Mouse (Mus musculus): Measurements from ENCODE around the gene Pon3. TPM values are rescaled to one million over a fixed set of nuclear protein-coding genes. Genes with fewer than 3 reads are reported as not detected.
A peak's percentile ranks its signal among the peaks of the same experiment; 100 is the strongest.

Pon3 gene
- polyA plus RNA-seq, 2 experiments: 7.2 to 7.3 TPM

GRCm38 (mm10) chr6:5297321-5298091 lies 41.4 kb upstream of the Pon3 start:
- Histone ChIP-seq H3K9me3 (ENCODE audit: control insufficient read depth, low read length) (no peaks in the 10 kb centered on the region), H3K27me3 (ENCODE audit: control insufficient read depth, insufficient read depth, low read length) (no peaks in the 10 kb centered on the region), H3K4me1 (ENCODE audit: control insufficient read depth, insufficient read depth, low read length) (no peaks in the 10 kb centered on the region), H3K27ac (replicated peaks; ENCODE audit: low read depth, low read length) (peak overlapping the region; percentile 21), H3K9ac (ENCODE audit: low read depth, low read length, severe bottlenecking) (peak overlapping the region; percentile 75), H3K36me3 (ENCODE audit: control insufficient read depth, insufficient read depth, low read length) (no peaks in the 10 kb centered on the region), H3K4me2 (replicated peaks; ENCODE audit: low read depth, low read length, severe bottlenecking) (peak overlapping the region; percentile 58), H3K4me3 (replicated peaks; ENCODE audit: low read length) (peak overlapping the region; percentile 66)
- WGBS: 2% methylated on average over 24 of the region's 25 CpGs
- ATAC-seq (ENCODE audit: low FRiP score, low read depth) (peak; percentile 42; the same call in 1 of the 2 replicates), DNase-seq (ENCODE audit: low spot score) (peak; percentile 71)
- no peak for TF ChIP-seq POLR2A (IDR thresholded peaks at IDR 0.05; ENCODE audit: borderline replicate concordance, extremely low read depth, insufficient read depth, insufficient read length)

- ATAC-seq (ENCODE audit: low FRiP score, low read depth) (no peak), DNase-seq (ENCODE audit: low spot score) (no peak)
- 90% methylated on average over 7 of the region's 7 CpGs for WGBS
- no peak overlapping the region for H3K4me3 ChIP-seq (replicated peaks; ENCODE audit: low read length)
- no peak overlapping the region for H3K27ac ChIP-seq (replicated peaks; ENCODE audit: low read depth, low read length)
- H3K9ac ChIP-seq (ENCODE audit: low read depth, low read length, severe bottlenecking): no peak overlapping the region
- H3K9me3 ChIP-seq (ENCODE audit: control insufficient read depth, low read length): no peaks in the 10 kb centered on the region
- H3K4me1 ChIP-seq (ENCODE audit: control insufficient read depth, insufficient read depth, low read length): no peaks in the 10 kb centered on the region
- H3K27me3 ChIP-seq (ENCODE audit: control insufficient read depth, insufficient read depth, low read length): no peaks in the 10 kb centered on the region
- H3K36me3 ChIP-seq (ENCODE audit: control insufficient read depth, insufficient read depth, low read length): no peaks in the 10 kb centered on the region
- no peak for TF ChIP-seq POLR2A (IDR thresholded peaks at IDR 0.05; ENCODE audit: borderline replicate concordance, extremely low read depth, insufficient read depth, insufficient read length)
- H3K4me2 ChIP-seq (replicated peaks; ENCODE audit: low read depth, low read length, severe bottlenecking): no peak overlapping the region
Observed at GRCm38 (mm10) chr6:5296067-5296466, 40.0 kb upstream of the Pon3 start.

GRCm38 (mm10) chr6:5294659-5295449 lies 38.8 kb upstream of the Pon3 start:
- Histone ChIP-seq H3K9me3 (ENCODE audit: control insufficient read depth, low read length) (no peaks in the 10 kb centered on the region), H3K4me2 (replicated peaks; ENCODE audit: low read depth, low read length, severe bottlenecking) (no peak overlapping the region), H3K27me3 (ENCODE audit: control insufficient read depth, insufficient read depth, low read length) (no peaks in the 10 kb centered on the region), H3K4me3 (replicated peaks; ENCODE audit: low read length) (no peak overlapping the region), H3K4me1 (ENCODE audit: control insufficient read depth, insufficient read depth, low read length) (no peaks in the 10 kb centered on the region), H3K27ac (replicated peaks; ENCODE audit: low read depth, low read length) (no peak overlapping the region), H3K36me3 (ENCODE audit: control insufficient read depth, insufficient read depth, low read length) (no peaks in the 10 kb centered on the region), H3K9ac (ENCODE audit: low read depth, low read length, severe bottlenecking) (no peak overlapping the region)
- TF ChIP-seq POLR2A (IDR thresholded peaks at IDR 0.05; ENCODE audit: borderline replicate concordance, extremely low read depth, insufficient read depth, insufficient read length): no peak
- ATAC-seq (ENCODE audit: low FRiP score, low read depth) (no peak), DNase-seq (ENCODE audit: low spot score) (no peak)
- WGBS: 89% methylated on average over 16 of the region's 16 CpGs

GRCm38 (mm10) chr6:5292841-5293240 lies 36.8 kb upstream of the Pon3 start:
- Histone ChIP-seq H3K4me2 (replicated peaks; ENCODE audit: low read depth, low read length, severe bottlenecking) (no peak overlapping the region), H3K4me3 (replicated peaks; ENCODE audit: low read length) (no peak overlapping the region), H3K4me1 (ENCODE audit: control insufficient read depth, insufficient read depth, low read length) (no peaks in the 10 kb centered on the region), H3K27me3 (ENCODE audit: control insufficient read depth, insufficient read depth, low read length) (no peaks in the 10 kb centered on the region), H3K36me3 (ENCODE audit: control insufficient read depth, insufficient read depth, low read length) (no peaks in the 10 kb centered on the region), H3K27ac (replicated peaks; ENCODE audit: low read depth, low read length) (no peak overlapping the region), H3K9me3 (ENCODE audit: control insufficient read depth, low read length) (no peaks in the 10 kb centered on the region), H3K9ac (ENCODE audit: low read depth, low read length, severe bottlenecking) (no peak overlapping the region)
- WGBS: 78% methylated on average over 5 of the region's 5 CpGs
- no peak for TF ChIP-seq POLR2A (IDR thresholded peaks at IDR 0.05; ENCODE audit: borderline replicate concordance, extremely low read depth, insufficient read depth, insufficient read length)
- ATAC-seq (ENCODE audit: low FRiP score, low read depth) (no peak), DNase-seq (ENCODE audit: low spot score) (no peak)

GRCm38 (mm10) chr6:5291450-5291849 lies 35.4 kb upstream of the Pon3 start:
- H3K27ac ChIP-seq (replicated peaks; ENCODE audit: low read depth, low read length): no peak overlapping the region
- H3K4me1 ChIP-seq (ENCODE audit: control insufficient read depth, insufficient read depth, low read length): no peaks in the 10 kb centered on the region
- no peak overlapping the region for H3K9ac ChIP-seq (ENCODE audit: low read depth, low read length, severe bottlenecking)
- no peak for TF ChIP-seq POLR2A (IDR thresholded peaks at IDR 0.05; ENCODE audit: borderline replicate concordance, extremely low read depth, insufficient read depth, insufficient read length)
- no peaks in the 10 kb centered on the region for H3K27me3 ChIP-seq (ENCODE audit: control insufficient read depth, insufficient read depth, low read length)
- DNase-seq (ENCODE audit: low spot score) (peak; percentile 64), ATAC-seq (ENCODE audit: low FRiP score, low read depth) (no peak)
- H3K4me3 ChIP-seq (replicated peaks; ENCODE audit: low read length): no peak overlapping the region
- H3K9me3 ChIP-seq (ENCODE audit: control insufficient read depth, low read length): no peaks in the 10 kb centered on the region
- 59% methylated on average over 4 of the region's 4 CpGs for WGBS
- H3K36me3 ChIP-seq (ENCODE audit: control insufficient read depth, insufficient read depth, low read length): no peaks in the 10 kb centered on the region
- no peak overlapping the region for H3K4me2 ChIP-seq (replicated peaks; ENCODE audit: low read depth, low read length, severe bottlenecking)
